Mouse (Mus musculus) natural killer cell, adult 2 months (primary cell): Measurements from ENCODE around the gene Anln.
"Not testable (repeated sequence)": the region's sequence is repeated elsewhere in the genome, so short reads cannot be mapped to it uniquely, and the experiment has no call there.

Source experiments
- DNase-seq, 2 experiments: peaks; one replicate each; pipeline ENCODE4 v3.0.0; 2022; ENCODE audit warnings: low spot score in 2 of 2

Gene Anln

GRCm38 (mm10) chr9:22389021-22389476, at the start of gene Anln:
Gene Anln, minus strand, starts transcription at chr9:22389188.
- peak; percentile 87 to 91 for DNase-seq

GRCm38 (mm10) chr9:22434101-22434500, 45.1 kb upstream of the Anln start:
- DNase-seq, result no peak

- no peak for DNase-seq
These were observed 44.2 kb upstream of the Anln start for GRCm38 (mm10) chr9:22433221-22433620.

- DNase-seq, result no peak
These were observed 41.4 kb upstream of the Anln start for GRCm38 (mm10) chr9:22430315-22430840.

- no peak for DNase-seq
These were observed 40.7 kb upstream of the Anln start for GRCm38 (mm10) chr9:22429533-22430241.

GRCm38 (mm10) chr9:22428666-22429410, 39.9 kb upstream of the Anln start:
- DNase-seq, result no peak

GRCm38 (mm10) chr9:22428028-22428665, 39.2 kb upstream of the Anln start:
- no peak for DNase-seq

GRCm38 (mm10) chr9:22424719-22425118, 35.7 kb upstream of the Anln start:
- DNase-seq, result no peak

GRCm38 (mm10) chr9:22424196-22424595, 35.2 kb upstream of the Anln start:
- DNase-seq, result no peak

- no peak for DNase-seq
These were observed 34.5 kb upstream of the Anln start for GRCm38 (mm10) chr9:22423507-22423906.

GRCm38 (mm10) chr9:22422559-22422958, 33.6 kb upstream of the Anln start:
- DNase-seq, result no peak

- no peak for DNase-seq
These were observed 31.5 kb upstream of the Anln start for GRCm38 (mm10) chr9:22420491-22420890.

- DNase-seq, result no peak
These were observed 30.9 kb upstream of the Anln start for GRCm38 (mm10) chr9:22419877-22420276.

GRCm38 (mm10) chr9:22417547-22417946, 28.6 kb upstream of the Anln start:
- DNase-seq, result no peak

GRCm38 (mm10) chr9:22416187-22416586, 27.2 kb upstream of the Anln start:
- DNase-seq, result no peak

GRCm38 (mm10) chr9:22411002-22411857, 22.2 kb upstream of the Anln start, which contains the start of gene 9530077C05Rik:
Gene 9530077C05Rik, plus strand, starts transcription at chr9:22411513.
- peak; percentile 84 to 92 for DNase-seq

- no peak for DNase-seq
These were observed 20.5 kb upstream of the Anln start for GRCm38 (mm10) chr9:22409501-22409900.

GRCm38 (mm10) chr9:22408344-22408743, 19.4 kb upstream of the Anln start:
- not testable (repeated sequence) for DNase-seq

- DNase-seq, result not testable (repeated sequence)
These were observed 18.6 kb upstream of the Anln start for GRCm38 (mm10) chr9:22407633-22408032.

- no peak for DNase-seq
These were observed 16.4 kb upstream of the Anln start for GRCm38 (mm10) chr9:22405414-22405813.

- DNase-seq, result not testable (repeated sequence)
These were observed 14.5 kb upstream of the Anln start for GRCm38 (mm10) chr9:22403501-22403900.
